Mouse (Mus musculus) layer of hippocampus, adult 8-10 months (tissue): ENCODE measurements around the gene Lsamp. TPM values are rescaled to one million over a fixed set of nuclear protein-coding genes. Genes with fewer than 3 reads are reported as not detected.
A peak's percentile ranks its signal among the peaks of the same experiment; 100 is the strongest.
"Not testable (repeated sequence)": the region's sequence is repeated elsewhere in the genome, so short reads cannot be mapped to it uniquely, and the experiment has no call there.

Experiments used
- DNase-seq, 2 experiments: peaks; one replicate each; pipeline ENCODE4 v3.0.0; 2022; ENCODE audit warnings: low spot score in 2 of 2
- total RNA-seq, 4 experiments: library from RNA; stranded (reverse); gene quantifications; 2 replicates each; pipeline ENCODE4 v1.2.4; 2022

Gene Lsamp
- total RNA-seq, 4 experiments from 2014 or later, result 386 to 433 (median 409) TPM

- peak in 1 of 2 experiments; percentile 25 for DNase-seq
Observed at GRCm38 (mm10) chr16:40470946-40471345, 486.8 kb downstream of the Lsamp start.

DNA sequence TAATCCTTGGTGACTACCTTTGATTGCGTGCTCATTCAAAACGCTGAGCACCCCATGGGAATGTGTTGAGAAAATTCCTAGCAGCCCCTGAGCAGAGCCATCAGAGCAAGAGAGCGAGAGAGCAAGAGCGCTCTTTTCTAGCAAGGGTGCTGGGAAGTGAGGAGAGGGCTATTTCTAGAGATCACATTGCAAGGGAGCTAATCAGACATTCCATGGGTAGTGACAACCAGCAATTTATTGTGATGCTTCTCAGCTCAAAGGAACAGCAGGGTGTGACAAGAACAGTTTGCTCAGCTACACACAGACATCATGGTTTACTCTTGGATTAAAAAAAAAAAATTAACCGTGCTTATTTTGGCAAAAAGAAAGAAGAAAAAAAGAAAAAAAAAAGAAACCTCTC is 487.8 kb downstream of the Lsamp start:
- DNase-seq, result no peak

- no peak for DNase-seq
Observed at GRCm38 (mm10) chr16:40491606-40492005, 507.4 kb downstream of the Lsamp start.

GRCm38 (mm10) chr16:40504262-40504960 is 520.2 kb downstream of the Lsamp start:
- peak; percentile 14 to 19 for DNase-seq

GRCm38 (mm10) chr16:40509146-40510030 is 525.2 kb downstream of the Lsamp start:
- peak; percentile 54 for DNase-seq

DNA sequence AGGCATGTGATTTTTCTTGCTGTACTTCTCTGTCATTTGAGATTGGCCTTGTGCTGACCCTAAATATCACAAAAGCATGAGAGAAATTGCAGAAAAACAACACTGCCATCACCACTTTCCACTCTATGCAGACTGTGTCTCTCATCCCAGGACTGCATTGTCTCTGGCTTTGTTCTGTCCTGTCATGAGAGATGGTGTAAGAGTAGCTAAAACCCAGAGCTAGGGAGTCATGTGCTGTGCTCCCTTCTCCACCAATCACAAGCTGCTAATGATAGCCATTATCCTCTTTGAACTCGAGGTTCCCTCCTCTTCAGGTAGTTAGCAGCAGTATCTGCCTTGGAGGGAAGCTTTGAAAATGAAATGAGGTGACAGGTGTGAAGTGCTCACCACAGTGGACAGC is 552.6 kb downstream of the Lsamp start:
- DNase-seq, result no peak

DNA sequence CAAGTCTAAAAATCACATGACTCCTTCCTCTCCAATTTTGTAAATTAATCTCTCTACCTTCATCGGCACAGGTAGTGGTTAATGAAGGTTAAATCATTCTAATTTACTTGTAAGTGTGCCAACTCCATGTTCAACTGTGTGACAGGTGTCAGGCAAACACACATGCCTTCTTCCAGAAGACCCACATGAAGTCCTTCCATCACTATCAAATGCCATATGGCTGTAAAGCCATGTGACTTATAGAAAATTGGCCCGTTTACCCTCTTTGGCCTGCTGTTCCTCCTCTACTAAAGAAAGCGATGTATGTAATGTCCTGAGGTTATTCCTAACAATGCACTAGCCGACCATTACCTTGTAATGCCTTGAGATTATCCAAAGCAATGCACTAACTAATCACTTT is 565.5 kb downstream of the Lsamp start:
- DNase-seq, result no peak

DNA sequence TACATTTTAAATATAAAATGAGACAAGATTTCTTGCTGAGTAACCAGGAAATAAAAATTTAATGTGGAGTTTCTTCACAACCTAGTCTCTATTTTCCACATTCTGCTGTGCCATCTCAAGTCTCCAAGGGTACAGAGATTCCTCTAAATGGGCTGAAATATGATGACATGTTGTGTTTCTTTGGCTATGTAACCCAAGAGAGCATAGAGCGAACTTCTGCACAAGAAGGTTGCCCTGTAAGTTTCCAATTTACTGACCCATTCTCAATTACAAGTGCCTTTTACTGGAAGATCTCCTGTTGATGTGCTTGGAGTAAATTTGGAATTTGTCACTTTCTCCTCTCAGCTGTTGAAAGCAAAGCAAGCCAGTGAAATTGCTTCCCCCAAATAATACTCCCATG is 571.4 kb downstream of the Lsamp start:
- no peak for DNase-seq

DNA sequence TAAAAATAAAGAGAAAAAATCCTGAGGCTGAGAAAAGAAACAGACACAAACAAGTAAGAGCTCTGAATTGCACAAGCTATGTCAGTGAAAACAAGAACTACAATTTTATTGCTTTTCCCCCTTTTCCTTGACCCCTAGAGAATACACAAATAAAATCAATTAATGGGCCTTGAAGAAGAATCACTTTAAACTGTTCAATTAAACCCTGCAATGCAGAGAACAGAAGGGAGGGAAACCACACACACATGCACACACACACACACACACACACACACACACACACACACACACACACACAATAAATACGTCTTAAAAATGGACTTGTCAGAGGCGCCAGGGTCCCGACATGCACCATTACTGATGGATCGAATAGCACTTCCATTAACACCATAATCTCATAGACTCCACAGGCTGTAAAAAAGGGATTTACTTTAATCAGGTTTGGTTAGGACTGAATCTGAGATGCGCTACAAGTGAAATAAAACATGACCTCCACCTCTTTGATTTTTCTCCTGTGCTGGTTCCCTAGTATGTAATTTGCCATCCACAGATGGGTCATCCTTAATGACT is 573.6 kb downstream of the Lsamp start:
- DNase-seq, result no peak

GRCm38 (mm10) chr16:40567431-40567941 is 583.3 kb downstream of the Lsamp start:
- DNase-seq, result no peak

DNA sequence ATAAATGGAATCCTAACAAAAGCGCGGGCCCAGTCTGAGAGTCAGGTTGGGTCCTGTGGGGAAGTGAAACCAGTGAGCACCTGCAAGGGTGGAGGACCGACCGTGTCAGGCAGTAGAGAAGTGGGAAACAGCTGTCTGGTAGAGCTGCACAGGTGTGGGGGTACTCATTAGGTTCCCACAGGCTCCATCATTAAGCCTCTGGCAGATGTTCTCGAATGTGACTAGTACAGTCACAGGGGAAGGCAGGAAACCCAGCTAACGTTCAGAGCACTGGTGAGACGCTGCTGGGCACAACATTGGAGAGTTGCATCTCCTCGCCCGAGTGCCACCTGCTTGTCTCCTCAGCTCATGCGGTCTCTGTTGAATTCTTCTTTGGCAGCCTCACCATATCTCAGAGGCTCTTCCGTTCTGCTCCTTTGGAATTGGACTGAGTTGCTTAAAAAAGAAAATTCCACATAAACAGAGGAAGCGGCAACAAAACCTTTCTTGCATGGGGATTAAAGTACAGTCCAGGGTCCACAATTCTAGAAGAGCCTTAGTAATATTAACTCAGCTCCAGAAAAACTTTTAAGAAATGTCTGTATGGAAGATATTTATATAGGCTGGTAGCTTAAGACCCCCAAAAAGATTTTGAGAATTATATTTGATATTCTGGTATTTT is 588.1 kb downstream of the Lsamp start:
- DNase-seq, result no peak

DNA sequence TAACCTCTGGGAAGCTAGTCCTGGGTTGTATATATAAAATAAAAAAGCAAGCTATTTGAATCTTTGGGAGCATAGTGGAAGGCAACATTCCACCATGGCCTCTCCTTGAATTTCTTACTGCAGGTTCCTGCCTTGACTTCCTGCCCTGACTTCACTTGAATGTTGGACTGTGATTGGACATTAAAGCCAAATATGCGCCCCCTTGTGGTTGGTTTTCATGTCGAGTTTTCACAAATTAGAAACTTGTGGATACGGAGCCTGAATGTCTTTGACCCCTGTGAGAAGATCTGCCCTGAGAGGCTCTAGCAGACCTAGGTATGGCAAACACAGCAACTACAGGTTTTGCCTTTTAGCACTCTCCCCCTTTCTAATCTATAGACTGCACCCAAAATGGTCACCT is 597.9 kb downstream of the Lsamp start:
- no peak for DNase-seq

DNA sequence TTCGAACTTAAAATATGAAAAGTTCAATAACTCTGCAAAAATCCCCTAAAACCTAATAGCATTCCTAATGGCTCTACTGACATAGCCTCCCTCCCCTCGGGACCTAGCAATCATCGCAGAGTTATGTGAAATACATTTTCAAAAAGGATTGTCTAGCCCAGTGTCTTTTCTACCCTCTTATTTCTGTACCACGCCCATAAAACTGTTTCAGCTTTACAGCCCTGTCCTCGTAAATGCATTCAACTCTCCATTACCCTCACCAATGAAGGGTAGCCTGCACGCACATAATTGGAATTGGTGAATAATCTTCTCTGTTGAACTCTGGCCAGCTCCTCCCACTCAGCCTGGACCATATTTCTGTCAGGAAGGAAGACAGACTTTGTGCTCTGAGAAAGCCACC is 609.0 kb downstream of the Lsamp start:
- no peak for DNase-seq

DNA sequence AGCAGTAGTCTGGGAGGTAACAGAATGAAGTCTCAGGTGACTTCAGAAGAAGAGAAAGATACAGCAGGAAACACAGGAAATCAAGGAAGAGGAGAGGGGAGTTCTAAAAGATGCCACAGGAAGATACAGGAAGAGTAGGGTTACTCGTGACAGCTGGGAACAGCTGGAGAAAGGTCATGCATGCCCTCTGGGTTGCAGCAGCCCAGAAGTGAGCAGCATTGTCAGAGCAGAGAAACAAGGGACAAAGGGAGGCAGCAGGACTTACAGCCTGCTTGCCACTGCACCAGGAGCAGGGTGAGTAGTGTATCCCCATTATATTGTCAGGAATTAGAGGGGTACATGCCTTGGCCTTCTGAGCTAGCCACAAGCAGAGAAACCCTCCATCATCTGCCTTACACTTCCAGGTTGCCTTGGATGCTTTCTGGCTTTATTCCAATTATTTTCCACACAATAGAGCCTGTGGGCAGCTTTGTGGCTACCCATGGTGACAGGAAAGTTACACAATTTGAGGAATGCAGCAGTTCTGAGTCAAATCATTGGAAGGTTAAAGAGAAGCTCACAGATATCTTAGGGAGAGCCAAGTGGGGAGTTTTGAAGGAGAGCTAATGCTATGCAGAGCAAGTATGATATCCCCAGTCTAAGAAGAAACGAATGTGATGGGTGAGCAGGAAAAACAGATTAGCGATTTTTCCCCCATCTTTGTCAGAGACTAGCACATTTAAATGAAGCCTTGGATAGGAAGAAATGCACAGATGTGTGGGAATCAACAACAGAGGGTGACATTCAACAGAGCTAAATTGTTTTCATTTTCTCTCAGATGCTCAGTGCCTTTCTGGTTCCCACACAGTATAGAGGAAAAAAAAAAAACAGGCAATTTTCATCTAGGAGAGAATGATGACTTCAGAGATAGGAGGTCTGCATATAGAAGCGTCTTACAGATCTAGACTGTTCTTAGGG is 617.5 kb downstream of the Lsamp start:
- peak; percentile 36 to 45 for DNase-seq

DNA sequence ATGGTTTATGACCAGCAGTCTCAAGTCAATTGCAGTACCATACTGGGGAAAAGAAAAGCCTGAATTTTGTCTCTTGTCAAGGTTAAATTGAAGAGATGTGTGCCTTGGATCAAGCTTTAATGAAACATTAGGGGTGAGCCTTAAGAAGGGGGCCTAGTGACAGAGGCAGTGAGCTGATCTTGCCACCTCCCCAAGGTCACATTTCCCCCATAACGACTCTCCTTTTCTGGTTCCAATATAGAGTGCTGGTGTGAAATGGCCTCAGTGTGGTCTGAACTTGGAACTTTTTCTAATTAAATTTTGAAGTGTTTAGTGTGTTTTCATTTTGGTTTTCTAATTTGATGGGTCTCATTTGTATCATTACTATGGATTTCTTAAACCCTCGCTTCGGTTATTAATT is 623.3 kb downstream of the Lsamp start:
- no peak for DNase-seq

DNA sequence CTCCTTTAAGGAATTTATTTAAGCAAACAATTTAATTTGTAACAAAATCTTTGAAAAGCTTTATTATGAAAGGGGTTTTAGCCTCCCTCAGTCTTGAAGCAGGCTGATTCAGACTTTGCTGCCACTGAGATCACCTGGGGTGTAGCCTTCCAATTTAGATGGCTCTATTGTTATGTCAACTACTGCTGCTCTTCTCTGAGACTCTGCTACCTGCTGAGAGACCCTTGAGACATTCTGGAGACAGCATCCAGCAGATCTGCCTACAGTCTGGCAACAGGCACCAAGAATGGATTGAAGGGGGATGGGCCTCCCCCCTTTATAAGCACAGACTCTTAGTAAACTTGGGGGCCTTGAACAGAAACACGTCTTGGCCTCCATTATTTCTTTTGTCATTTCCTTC is 632.5 kb downstream of the Lsamp start:
- DNase-seq, result not testable (repeated sequence)

DNA sequence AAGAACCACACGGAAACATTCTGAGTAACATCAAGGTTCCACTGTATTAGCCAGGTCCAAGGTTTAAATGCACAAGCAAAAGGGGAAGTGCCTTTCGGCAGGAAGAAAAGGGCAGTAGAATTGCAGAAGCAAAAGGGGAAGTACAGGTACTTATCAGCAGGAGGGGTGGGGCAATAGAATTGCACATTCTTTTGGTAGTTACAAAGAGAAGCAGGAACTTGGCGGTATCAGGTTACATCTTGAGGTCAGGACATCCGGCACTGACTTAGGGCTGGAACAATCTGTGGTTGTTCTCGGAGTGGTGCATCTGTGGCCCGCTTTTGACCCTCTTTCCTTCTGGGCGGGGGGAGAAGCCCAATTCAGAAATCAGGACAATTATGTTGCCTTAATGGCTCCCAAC is 636.9 kb downstream of the Lsamp start:
- DNase-seq, result not testable (repeated sequence)

- DNase-seq, result no peak
Observed at GRCm38 (mm10) chr16:40627159-40627558, 643.0 kb downstream of the Lsamp start.

DNA sequence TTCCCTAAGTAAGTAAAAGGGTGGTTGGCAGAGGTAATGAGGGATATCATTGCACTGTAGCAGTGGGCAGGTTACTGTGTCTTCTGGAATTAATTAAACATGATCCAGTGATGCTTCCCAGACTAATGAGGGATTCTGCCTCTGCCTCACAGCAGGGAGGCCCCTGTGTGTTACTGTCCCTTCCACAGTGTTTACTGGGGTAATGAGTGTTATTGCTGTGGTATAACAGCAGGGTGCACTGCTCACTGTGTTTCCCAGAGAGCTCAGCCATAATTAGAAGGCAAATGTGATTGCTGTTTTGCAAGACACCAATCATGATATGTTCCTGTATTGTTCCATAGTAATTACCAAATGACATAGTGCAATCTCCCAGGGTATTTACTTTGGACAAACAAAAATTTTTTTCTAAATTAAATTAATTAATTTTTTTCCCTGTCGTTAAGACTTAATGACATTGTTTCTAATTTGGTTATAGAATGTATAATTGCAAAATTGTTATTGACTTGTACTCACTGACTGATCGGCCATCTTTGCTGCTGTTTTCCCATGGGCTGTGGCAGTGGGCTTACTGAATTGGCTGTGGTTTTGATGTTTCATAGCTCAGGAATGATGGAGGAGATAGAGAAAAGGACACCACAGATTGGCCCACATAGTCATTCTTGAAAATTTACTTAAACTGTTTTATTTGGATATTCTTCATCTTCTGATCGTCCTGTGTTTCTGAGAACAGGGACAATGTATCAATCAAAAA is 655.6 kb downstream of the Lsamp start:
- DNase-seq, result no peak

- DNase-seq, result no peak
Observed at GRCm38 (mm10) chr16:40652800-40653199, 668.6 kb downstream of the Lsamp start.
